Comparison of ENCODE assay signal across 33 mouse cellular contexts in the genomic region with DNA sequence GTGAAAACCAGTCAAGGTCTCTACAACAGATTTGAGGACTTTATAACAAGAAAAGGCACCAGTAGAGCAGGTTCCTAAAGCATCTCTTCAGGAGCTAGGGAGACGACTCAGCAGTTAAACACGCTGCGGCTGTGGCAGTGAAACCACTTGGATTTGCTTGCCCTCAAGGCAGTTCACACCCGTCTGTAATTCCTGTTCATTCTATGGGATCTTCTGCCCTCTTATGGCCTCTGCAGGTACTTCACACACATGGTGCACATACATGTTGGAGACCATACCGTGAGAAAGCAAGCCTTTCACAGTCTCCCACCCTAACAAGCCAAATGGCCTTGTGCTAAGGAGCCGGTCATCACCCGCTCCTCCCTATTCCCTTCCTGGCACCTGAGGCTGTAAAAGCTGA. TPM values are rescaled to one million over a fixed set of nuclear protein-coding genes. Genes with fewer than 3 reads are reported as not detected.
"Had no signal": no experiment of that assay in that cellular context is flagged by ENCODE, and none has a peak within 500 bp of the region (broad histone marks: within the 10 kb centered on the region; RNA-seq: fewer than 3 reads in every experiment).

No protein-coding gene starts in this region.

- H3K4me2 ChIP-seq: limb, embryonic 12.5 days; limb, embryonic 13.5 days; limb, embryonic 15.5 days; liver, embryonic 11.5 days; liver, embryonic 12.5 days; liver, embryonic 13.5 days; liver, embryonic 15.5 days; lung, embryonic 14.5 days; lung, embryonic 15.5 days; midbrain, embryonic 11.5 days; midbrain, embryonic 12.5 days; midbrain, embryonic 15.5 days; neural tube, embryonic 12.5 days had no signal

- H3K9me3 ChIP-seq: limb, embryonic 10.5 days; limb, embryonic 15.5 days; liver, embryonic 13.5 days; lung, embryonic 15.5 days; midbrain, embryonic 15.5 days had no signal

- H3K9ac ChIP-seq: limb, embryonic 12.5 days; limb, embryonic 13.5 days; limb, embryonic 15.5 days; liver, embryonic 12.5 days; liver, embryonic 13.5 days; liver, embryonic 14.5 days; liver, embryonic 15.5 days; liver, postnatal 0 days; lung, embryonic 14.5 days; lung, embryonic 15.5 days; midbrain, embryonic 12.5 days; midbrain, embryonic 15.5 days; neural tube, embryonic 12.5 days had no signal

- ATAC-seq: liver, embryonic 12.5 days; liver, postnatal 0 days; lung, postnatal 0 days; midbrain, embryonic 15.5 days; midbrain, embryonic 16.5 days had no signal

- H3K4me3 ChIP-seq: limb, embryonic 10.5 days; limb, embryonic 12.5 days; limb, embryonic 13.5 days; limb, embryonic 15.5 days; liver, embryonic 12.5 days; liver, embryonic 13.5 days; liver, embryonic 15.5 days; lung, embryonic 15.5 days; megakaryocyte, embryonic 14.5 days; midbrain, embryonic 10.5 days; midbrain, embryonic 12.5 days; midbrain, embryonic 15.5 days; myocyte; neural tube, embryonic 12.5 days had no signal

- DNase-seq: left cerebral cortex, postnatal 4 days; liver; liver, embryonic 13.5 days; liver, postnatal 0 days; lung, adult 18-20 months; lung, adult 2 months; lung, embryonic 14.5 days; lung, postnatal 10 days; lung, postnatal 14 days; lung, postnatal 36 days; lung, postnatal 4 days; midbrain, embryonic 14.5 days had no signal

- H3K27me3 ChIP-seq: liver, embryonic 13.5 days; liver, embryonic 15.5 days; lung, embryonic 15.5 days; neural tube, embryonic 12.5 days had no signal

- H3K27ac ChIP-seq: limb, embryonic 10.5 days; limb, embryonic 12.5 days; limb, embryonic 13.5 days; limb, embryonic 15.5 days; liver, embryonic 12.5 days; liver, embryonic 13.5 days; liver, embryonic 14.5 days; liver, embryonic 15.5 days; lung, embryonic 15.5 days; macrophage; midbrain, embryonic 10.5 days; midbrain, embryonic 12.5 days; midbrain, embryonic 15.5 days; neural tube, embryonic 12.5 days had no signal

- H3K36me3 ChIP-seq: limb, embryonic 10.5 days; limb, embryonic 12.5 days; limb, embryonic 13.5 days; limb, embryonic 15.5 days; liver, embryonic 12.5 days; liver, embryonic 13.5 days; liver, embryonic 15.5 days; lung, embryonic 15.5 days; midbrain, embryonic 10.5 days; midbrain, embryonic 12.5 days; midbrain, embryonic 15.5 days; neural tube, embryonic 12.5 days had no signal

- H3K4me1 ChIP-seq: megakaryocyte, embryonic 14.5 days; midbrain, embryonic 12.5 days had no signal

RNA-seq across cellular contexts. Expression of gene Pcbd1, which starts 32.5 kb away (rescaled TPM):
- total RNA-seq: megakaryocyte, adult 5-6 weeks; monocyte, adult 5-6 weeks had no signal
- polyA plus RNA-seq: macrophage had no signal
